Comparison of ENCODE assay signal across 26 mouse cellular contexts in genomic region chr11:38346442-38346841, GRCm38 (mm10).
"Had no signal": no experiment of that assay in that cellular context is flagged by ENCODE, and none has a peak within 500 bp of the region (broad histone marks: within the 10 kb centered on the region; RNA-seq: fewer than 3 reads in every experiment).

No protein-coding gene starts in this region.

- ATAC-seq: hindbrain, postnatal 0 days; intestine, embryonic 16.5 days had no signal

- H3K9ac ChIP-seq: heart, embryonic 13.5 days; heart, embryonic 15.5 days; hindbrain, embryonic 13.5 days; hindbrain, embryonic 15.5 days; limb, embryonic 12.5 days; liver, embryonic 13.5 days; liver, embryonic 15.5 days had no signal

- H3K27me3 ChIP-seq: heart, embryonic 13.5 days; heart, embryonic 15.5 days; hindbrain, embryonic 13.5 days; hindbrain, embryonic 15.5 days; limb, embryonic 12.5 days; liver, embryonic 13.5 days; liver, embryonic 15.5 days had no signal

- H3K9me3 ChIP-seq: heart, embryonic 13.5 days; heart, embryonic 15.5 days; hindbrain, embryonic 13.5 days; hindbrain, embryonic 15.5 days; limb, embryonic 10.5 days; limb, embryonic 12.5 days; liver, embryonic 13.5 days; liver, embryonic 15.5 days had no signal

- H3K4me3 ChIP-seq: heart, adult 2 months; heart, embryonic 13.5 days; heart, embryonic 15.5 days; hindbrain, embryonic 13.5 days; hindbrain, embryonic 15.5 days; layer of hippocampus, adult 2 months; left cerebral cortex, adult 2 months; limb, embryonic 10.5 days; limb, embryonic 12.5 days; liver, embryonic 13.5 days; liver, embryonic 15.5 days had no signal

- H3K4me2 ChIP-seq: heart, embryonic 11.5 days; heart, embryonic 13.5 days; heart, embryonic 15.5 days; hindbrain, embryonic 13.5 days; hindbrain, embryonic 15.5 days; limb, embryonic 12.5 days; liver, embryonic 11.5 days; liver, embryonic 13.5 days; liver, embryonic 15.5 days had no signal

- H3K36me3 ChIP-seq: heart, embryonic 13.5 days; heart, embryonic 15.5 days; hindbrain, embryonic 13.5 days; hindbrain, embryonic 15.5 days; limb, embryonic 10.5 days; limb, embryonic 12.5 days; liver, embryonic 13.5 days; liver, embryonic 15.5 days had no signal

- DNase-seq: gastrocnemius, postnatal 14 days; gastrocnemius, postnatal 36 days; heart, adult 11 months; heart, adult 2 months; heart, postnatal 14 days; heart, postnatal 36 days; kidney, adult 18-20 months; kidney, adult 8-10 months; kidney, postnatal 10 days; kidney, postnatal 25 days; kidney, postnatal 4 days; liver; liver, embryonic 13.5 days had no signal

- H3K4me1 ChIP-seq: heart, embryonic 13.5 days; heart, embryonic 15.5 days; hindbrain, embryonic 13.5 days; hindbrain, embryonic 15.5 days; limb, embryonic 10.5 days; limb, embryonic 12.5 days; liver, embryonic 13.5 days; liver, embryonic 15.5 days had no signal

- H3K27ac ChIP-seq: heart, adult 2 months; heart, embryonic 13.5 days; heart, embryonic 15.5 days; hindbrain, embryonic 13.5 days; hindbrain, embryonic 15.5 days; hindbrain, postnatal 0 days; layer of hippocampus, adult 2 months; left cerebral cortex, adult 2 months; limb, embryonic 10.5 days; limb, embryonic 12.5 days; liver, embryonic 13.5 days; liver, embryonic 15.5 days had no signal
